Mouse (Mus musculus) ES-E14 (cell line): ENCODE results near the gene Gm17304.

Source experiments
- CHD2 ChIP-seq: IDR thresholded peaks from 2 replicates; pipeline ENCODE4 v1.6.1; 2014; ENCODE audit warnings: mild to moderate bottlenecking, low read depth, low read length, inconsistent platforms
- HCFC1 ChIP-seq: IDR thresholded peaks from 2 replicates; pipeline ENCODE4 v1.6.1; 2012; ENCODE audit warnings: low read length, inconsistent platforms, borderline replicate concordance; ENCODE audit not compliant: insufficient read depth

DNA sequence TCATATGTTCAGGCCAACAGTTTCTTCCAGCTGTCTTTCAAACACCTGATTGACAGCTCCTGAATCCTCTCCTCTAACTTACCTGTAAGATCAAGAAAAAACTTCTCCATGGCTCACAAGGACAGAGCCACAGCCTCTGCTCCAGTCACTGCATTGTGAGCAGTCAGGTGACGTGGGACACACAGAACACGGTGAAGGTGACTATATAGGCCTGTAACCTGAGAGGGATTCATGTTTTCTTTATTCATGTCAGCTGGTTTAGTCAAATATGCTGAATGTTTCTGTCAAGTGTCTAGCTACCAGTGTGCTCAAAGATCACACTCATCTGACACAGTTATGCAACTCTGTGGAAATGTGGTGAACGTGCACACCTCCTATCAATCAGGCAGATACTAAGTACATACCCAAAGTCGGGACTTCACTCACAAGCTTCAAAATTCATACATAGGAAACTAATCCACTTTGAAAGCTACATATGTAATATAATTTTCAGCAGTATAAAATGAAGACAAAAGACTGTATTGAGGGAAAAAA, 43.4 kb downstream of the Gm17304 start:
- no peak for TF ChIP-seq CHD2
- no peak for TF ChIP-seq HCFC1
